Mouse (Mus musculus) liver, embryonic 11.5 days (tissue): ENCODE results near the gene Gcnt2. TPM values are rescaled to one million over a fixed set of nuclear protein-coding genes. Genes with fewer than 3 reads are reported as not detected.
"Not testable (repeated sequence)": the region's sequence is repeated elsewhere in the genome, so short reads cannot be mapped to it uniquely, and the experiment has no call there.

ENCODE experiments used
- ATAC-seq: fragments of 200-750 bp; cut with Nextera tagmentation; replicated peaks from 2 replicates; pipeline ENCODE4 v1.8.0; 2017; ENCODE audit warnings: moderate number of reproducible peaks, mild to moderate bottlenecking, moderate TSS enrichment, moderate library complexity; ENCODE audit not compliant: low FRiP score
- DNase-seq: peaks from one replicate; pipeline ENCODE4 v3.0.0-alpha.2; 2017; ENCODE audit warnings: low spot score
- H3K27ac ChIP-seq: fragments of 300-500 bp; sonication (generic); 2 replicates; pipeline ENCODE4 v1.5.1; 2014; ENCODE audit warnings: mild to moderate bottlenecking, low read depth, low read length, control low read depth
- H3K27me3 ChIP-seq: fragments of 300-500 bp; sonication (generic); replicated peaks from 2 replicates; pipeline ENCODE4 v1.6.1; 2014; ENCODE audit warnings: low read length, mixed read lengths; ENCODE audit not compliant: control insufficient read depth, insufficient read depth
- H3K36me3 ChIP-seq: fragments of 300-500 bp; sonication (generic); 2 replicates; pipeline ENCODE4 v1.6.1; 2014; ENCODE audit warnings: mild to moderate bottlenecking, low read length, moderate library complexity, mixed read lengths; ENCODE audit not compliant: control insufficient read depth, insufficient read depth
- H3K4me1 ChIP-seq: fragments of 300-500 bp; sonication (generic); replicated peaks from 2 replicates; pipeline ENCODE4 v1.6.1; 2014; ENCODE audit warnings: low read length, mixed read lengths; ENCODE audit not compliant: control insufficient read depth, insufficient read depth
- H3K4me2 ChIP-seq: fragments of 300-500 bp; sonication (generic); 2 replicates; pipeline ENCODE4 v1.6.1; 2014; ENCODE audit warnings: mild to moderate bottlenecking, control low read depth, moderate library complexity
- H3K4me3 ChIP-seq: fragments of 300-500 bp; sonication (generic); 2 replicates; pipeline ENCODE4 v1.5.1; 2014; ENCODE audit warnings: low read depth, low read length, control low read depth
- H3K9ac ChIP-seq: fragments of 300-500 bp; sonication (generic); 2 replicates; pipeline ENCODE4 v1.6.1; 2014; ENCODE audit warnings: low read depth, low read length, control low read depth
- H3K9me3 ChIP-seq: fragments of 300-500 bp; sonication (generic); 2 replicates; pipeline ENCODE4 v1.6.1; 2016; ENCODE audit warnings: low read length, inconsistent platforms, mixed read lengths; ENCODE audit not compliant: control insufficient read depth
- WGBS: fragments of 180-500 bp; shearing (Covaris S2); extraction: QIAGEN DNeasy Blood & Tissue Kit; methylation state at CpG from one replicate; pipeline ENCODE4 v1.1.7; 2014; 5-methylcytosine and 5-hydroxymethylcytosine counted together
- polyA plus RNA-seq: library from polyadenylated mRNA; unstranded; fragments of >200 nt; fragmentation: Nextera tagmentation; extraction: Ambion mirVana; gene quantifications from 2 replicates; pipeline ENCODE4 v1.2.1, GENCODE M21; 2014

Gcnt2 gene
- polyA plus RNA-seq, 1 experiment from 2014 or later = 2.1 TPM

GRCm38 (mm10) chr13:40892547-40892946 lies 33.0 kb downstream of the Gcnt2 start:
- ATAC-seq (no peak), DNase-seq (no peak)
- Histone ChIP-seq H3K4me3 (no peak overlapping the region), H3K36me3 (no peaks in the 10 kb centered on the region), H3K4me1 (0 out of 2 replicates have a peak, but pooled peaks cover 2% of the 10 kb centered on the region), H3K9ac (no peak overlapping the region), H3K27ac (no peak overlapping the region), H3K4me2 (no peak overlapping the region), H3K27me3 (peaks cover 6% of the 10 kb centered on the region), H3K9me3 (no peaks in the 10 kb centered on the region)
- WGBS = 69% methylated on average over 4 of the region's 4 CpGs

- Histone ChIP-seq H3K4me2 (no peak overlapping the region), H3K27ac (no peak overlapping the region), H3K27me3 (no peaks in the 10 kb centered on the region), H3K4me1 (no peaks in the 10 kb centered on the region), H3K9ac (no peak overlapping the region), H3K9me3 (no peaks in the 10 kb centered on the region), H3K4me3 (no peak overlapping the region), H3K36me3 (no peaks in the 10 kb centered on the region)
- 69% methylated on average over 3 of the region's 3 CpGs for WGBS
- no peak for DNase-seq
- no peak for ATAC-seq
Observed at GRCm38 (mm10) chr13:40893573-40893972, 34.0 kb downstream of the Gcnt2 start.

- H3K9ac ChIP-seq, H3K36me3 ChIP-seq, H3K4me1 ChIP-seq, H3K27ac ChIP-seq, DNase-seq, ATAC-seq, H3K4me3 ChIP-seq, H3K4me2 ChIP-seq, H3K9me3 ChIP-seq, H3K27me3 ChIP-seq: not testable (repeated sequence)
- WGBS = 70% methylated on average over 13 of the region's 14 CpGs
Observed at GRCm38 (mm10) chr13:40898049-40898690, 38.6 kb downstream of the Gcnt2 start.

GRCm38 (mm10) chr13:40898698-40899097 lies 39.1 kb downstream of the Gcnt2 start:
- 78% methylated on average over 4 of the region's 4 CpGs for WGBS
- Histone ChIP-seq H3K9ac (no peak overlapping the region), H3K4me3 (no peak overlapping the region), H3K4me1 (peaks cover 4% of the 10 kb centered on the region), H3K9me3 (no peaks in the 10 kb centered on the region), H3K4me2 (no peak overlapping the region), H3K36me3 (no peaks in the 10 kb centered on the region), H3K27ac (no peak overlapping the region), H3K27me3 (no peaks in the 10 kb centered on the region)
- DNase-seq = no peak
- no peak for ATAC-seq

- Histone ChIP-seq H3K27me3 (no peaks in the 10 kb centered on the region), H3K27ac (no peak overlapping the region), H3K4me2 (no peak overlapping the region; the same call in 1 of the 2 replicates), H3K9ac (no peak overlapping the region), H3K36me3 (no peaks in the 10 kb centered on the region), H3K9me3 (no peaks in the 10 kb centered on the region), H3K4me3 (no peak overlapping the region), H3K4me1 (peaks cover 4% of the 10 kb centered on the region)
- DNase-seq = no peak
- no peak for ATAC-seq
- 50% methylated on average over 8 of the region's 8 CpGs for WGBS
Observed at GRCm38 (mm10) chr13:40899349-40899993, 39.9 kb downstream of the Gcnt2 start.

GRCm38 (mm10) chr13:40899994-40900970 lies 40.7 kb downstream of the Gcnt2 start:
- no peak for DNase-seq
- WGBS = 55% methylated on average over 15 of the region's 15 CpGs

GRCm38 (mm10) chr13:40901263-40901662 lies 41.7 kb downstream of the Gcnt2 start:
- DNase-seq (no peak), ATAC-seq (no peak)
- Histone ChIP-seq H3K4me3 (no peak overlapping the region), H3K4me2 (no peak overlapping the region), H3K36me3 (no peaks in the 10 kb centered on the region), H3K9ac (no peak overlapping the region), H3K27ac (no peak overlapping the region), H3K4me1 (peaks cover 4% of the 10 kb centered on the region), H3K27me3 (no peaks in the 10 kb centered on the region), H3K9me3 (no peaks in the 10 kb centered on the region)
- WGBS = 77% methylated on average over 5 of the region's 5 CpGs

More at GRCm38 (mm10) chr13:40899994-40900970, 40.7 kb downstream of the Gcnt2 start:
- Histone ChIP-seq H3K36me3 (no peaks in the 10 kb centered on the region), H3K4me1 (peaks cover 4% of the 10 kb centered on the region), H3K27me3 (no peaks in the 10 kb centered on the region), H3K9ac (no peak overlapping the region), H3K4me3 (no peak overlapping the region), H3K9me3 (no peaks in the 10 kb centered on the region), H3K27ac (no peak overlapping the region), H3K4me2 (no peak overlapping the region; the same call in 1 of the 2 replicates)
- no peak for ATAC-seq

- Histone ChIP-seq H3K27me3 (no peaks in the 10 kb centered on the region), H3K4me1 (peaks cover 4% of the 10 kb centered on the region), H3K36me3 (no peaks in the 10 kb centered on the region), H3K27ac (no peak overlapping the region), H3K4me2 (no peak overlapping the region), H3K4me3 (no peak overlapping the region), H3K9me3 (no peaks in the 10 kb centered on the region), H3K9ac (no peak overlapping the region)
- no peak for DNase-seq
- no peak for ATAC-seq
- WGBS = 67% methylated on average over 12 of the region's 12 CpGs
Observed at GRCm38 (mm10) chr13:40901831-40902459, 42.4 kb downstream of the Gcnt2 start.
